Mouse (Mus musculus) cerebellum, adult 18-20 months (tissue): ENCODE results near the gene Pgd.
"Not testable (repeated sequence)": the region's sequence is repeated elsewhere in the genome, so short reads cannot be mapped to it uniquely, and the experiment has no call there.

Source experiments
- DNase-seq, 2 experiments: peaks; one replicate each; pipeline ENCODE4 v3.0.0; 2021

Gene Pgd

GRCm38 (mm10) chr4:149166215-149166946, at the start of gene Pgd:
Gene Pgd (minus strand): TSS chr4:149166771.
- peak; percentile 96 to 98 for DNase-seq

GRCm38 (mm10) chr4:149215982-149216381, 49.4 kb upstream of the Pgd start:
- no peak for DNase-seq

- DNase-seq: no peak
These were observed 48.8 kb upstream of the Pgd start for GRCm38 (mm10) chr4:149215397-149215796.

- not testable (repeated sequence) for DNase-seq
These were observed 47.9 kb upstream of the Pgd start for GRCm38 (mm10) chr4:149214468-149214867.

GRCm38 (mm10) chr4:149213466-149213865, 46.9 kb upstream of the Pgd start:
- no peak for DNase-seq

- not testable (repeated sequence) for DNase-seq
These were observed 44.9 kb upstream of the Pgd start for GRCm38 (mm10) chr4:149211441-149211840.

- DNase-seq: no peak
These were observed 35.9 kb upstream of the Pgd start for GRCm38 (mm10) chr4:149202467-149202866.

GRCm38 (mm10) chr4:149201110-149201509, 34.5 kb upstream of the Pgd start:
- no peak for DNase-seq

- DNase-seq: no peak
These were observed 30.6 kb upstream of the Pgd start for GRCm38 (mm10) chr4:149197180-149197579.

- no peak for DNase-seq
These were observed 24.5 kb upstream of the Pgd start for GRCm38 (mm10) chr4:149191103-149191502.

GRCm38 (mm10) chr4:149188563-149188962, 22.0 kb upstream of the Pgd start:
- DNase-seq: no peak

GRCm38 (mm10) chr4:149182755-149183154, 16.2 kb upstream of the Pgd start:
- DNase-seq: peak in 1 of 2 experiments; percentile 28

- DNase-seq: no peak
These were observed 15.6 kb upstream of the Pgd start for GRCm38 (mm10) chr4:149182192-149182591.

GRCm38 (mm10) chr4:149179573-149179972, 13.0 kb upstream of the Pgd start:
- DNase-seq: no peak

- DNase-seq: no peak
These were observed 12.6 kb upstream of the Pgd start for GRCm38 (mm10) chr4:149179160-149179559.

GRCm38 (mm10) chr4:149178328-149178727, 11.8 kb upstream of the Pgd start:
- no peak for DNase-seq

GRCm38 (mm10) chr4:149177046-149177445, 10.5 kb upstream of the Pgd start:
- DNase-seq: no peak

- no peak for DNase-seq
These were observed 10.1 kb upstream of the Pgd start for GRCm38 (mm10) chr4:149176645-149177044.

GRCm38 (mm10) chr4:149173661-149174060, 7.1 kb upstream of the Pgd start:
- no peak for DNase-seq

GRCm38 (mm10) chr4:149172666-149173065, 6.1 kb upstream of the Pgd start:
- peak; percentile 51 to 56 for DNase-seq

- DNase-seq: no peak
These were observed 5.5 kb upstream of the Pgd start for GRCm38 (mm10) chr4:149172083-149172482.

GRCm38 (mm10) chr4:149171581-149171981, 5.0 kb upstream of the Pgd start:
- DNase-seq: no peak

GRCm38 (mm10) chr4:149170394-149170931, 3.9 kb upstream of the Pgd start:
- DNase-seq: no peak

- DNase-seq: not testable (repeated sequence)
These were observed 3.4 kb upstream of the Pgd start for GRCm38 (mm10) chr4:149169926-149170325.

GRCm38 (mm10) chr4:149168016-149168415, 1.4 kb upstream of the Pgd start:
- no peak for DNase-seq
